Mouse (Mus musculus) liver, embryonic 12.5 days (tissue): ENCODE results near the gene Urah. TPM values are rescaled to one million over a fixed set of nuclear protein-coding genes. Genes with fewer than 3 reads are reported as not detected.

ENCODE experiments used
- ATAC-seq: fragments of 200-750 bp; cut with Nextera tagmentation; 2 replicates; pipeline ENCODE4 v1.8.0; 2017; ENCODE audit warnings: moderate number of reproducible peaks, mild to moderate bottlenecking, moderate library complexity
- H3K27ac ChIP-seq: fragments of 300-500 bp; sonication (generic); 2 replicates; pipeline ENCODE4 v1.5.1; 2016; ENCODE audit warnings: mild to moderate bottlenecking
- H3K27me3 ChIP-seq: fragments of 300-500 bp; sonication (generic); replicated peaks from 2 replicates; pipeline ENCODE4 v1.6.1; 2016; ENCODE audit warnings: mild to moderate bottlenecking, moderate library complexity
- H3K36me3 ChIP-seq: fragments of 300-500 bp; sonication (generic); 2 replicates; pipeline ENCODE4 v1.6.1; 2016; ENCODE audit warnings: mild to moderate bottlenecking, moderate library complexity
- H3K4me1 ChIP-seq: fragments of 300-500 bp; sonication (generic); 2 replicates; pipeline ENCODE4 v1.6.1; 2016
- H3K4me2 ChIP-seq: fragments of 300-500 bp; sonication (generic); 2 replicates; pipeline ENCODE4 v1.6.1; 2016; ENCODE audit warnings: mild to moderate bottlenecking, moderate library complexity
- H3K4me3 ChIP-seq: fragments of 300-500 bp; sonication (generic); 2 replicates; pipeline ENCODE4 v1.5.1; 2016; ENCODE audit warnings: mild to moderate bottlenecking, moderate library complexity
- H3K9ac ChIP-seq: fragments of 300-500 bp; sonication (generic); 2 replicates; pipeline ENCODE4 v1.6.1; 2016; ENCODE audit warnings: mild to moderate bottlenecking, moderate library complexity
- H3K9me3 ChIP-seq: fragments of 300-500 bp; sonication (generic); replicated peaks from 2 replicates; pipeline ENCODE4 v1.6.1; 2016; ENCODE audit warnings: mild to moderate bottlenecking, moderate library complexity
- WGBS: fragments of 180-500 bp; shearing (Covaris S2); methylation state at CpG from one replicate; pipeline ENCODE4 v1.1.7; 2016; ENCODE audit not compliant: insufficient replicate concordance; 5-methylcytosine and 5-hydroxymethylcytosine counted together
- polyA plus RNA-seq: library from polyadenylated mRNA; unstranded; fragments of >200 nt; fragmentation: Nextera tagmentation; extraction: Ambion mirVana; gene quantifications from 2 replicates; pipeline ENCODE4 v1.2.1, GENCODE M21; 2016

Gene Urah
- polyA plus RNA-seq, 1 experiment from 2014 or later, result 4.5 TPM

GRCm38 (mm10) chr7:140881696-140882468 lies 47.1 kb downstream of the Urah start, which contains the start of the genes Psmd13 and Sirt3:
TSS of gene Psmd13 (plus strand) at chr7:140881968.
TSS of gene Sirt3 (minus strand) at chr7:140882309.
- H3K36me3 ChIP-seq, result peaks cover 49% of the 10 kb centered on the region
- H3K9ac ChIP-seq, result peak within 1 kb of the TSS; percentile 88
- ATAC-seq, result peak; percentile 92
- H3K9me3 ChIP-seq, result no peaks in the 10 kb centered on the region
- H3K4me3 ChIP-seq, result peak within 1 kb of the TSS; percentile 99
- no peaks in the 10 kb centered on the region for H3K27me3 ChIP-seq
- H3K4me1 ChIP-seq, result peaks cover 43% of the 10 kb centered on the region
- H3K4me2 ChIP-seq, result peak within 1 kb of the TSS; percentile 91
- under 1% methylated on average over 59 of the region's 59 CpGs for WGBS
- H3K27ac ChIP-seq, result peak within 1 kb of the TSS; percentile 90

DNA sequence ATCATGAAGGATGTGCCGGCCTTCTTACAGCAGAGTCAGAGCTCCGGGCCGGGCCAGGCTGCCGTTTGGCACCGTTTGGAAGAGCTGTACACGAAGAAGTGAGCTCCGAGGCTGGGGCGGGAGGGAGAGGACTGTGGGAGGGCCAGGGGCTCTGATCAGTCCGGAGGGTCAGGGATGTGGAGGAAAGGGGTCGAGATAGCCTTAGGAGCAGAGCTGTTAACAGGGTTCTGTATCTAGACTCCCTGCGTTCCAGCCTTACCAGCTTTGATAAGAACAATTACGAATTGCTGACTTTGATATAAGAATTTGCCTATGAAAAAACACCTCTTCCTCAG lies 47.6 kb downstream of the Urah start:
- H3K27me3 ChIP-seq, result no peaks in the 10 kb centered on the region
- 1% methylated on average over 12 of the region's 12 CpGs for WGBS
- ATAC-seq, result peak; percentile 44

More for the DNA sequence above, 47.6 kb downstream of the Urah start:
- H3K4me3 ChIP-seq, result peak overlapping the region; percentile 99
- H3K4me2 ChIP-seq, result peak overlapping the region; percentile 91
- H3K27ac ChIP-seq, result peak overlapping the region; percentile 90
- H3K4me1 ChIP-seq, result peaks cover 43% of the 10 kb centered on the region
- H3K9ac ChIP-seq, result peak overlapping the region; percentile 88
- peaks cover 49% of the 10 kb centered on the region for H3K36me3 ChIP-seq
- H3K9me3 ChIP-seq, result no peaks in the 10 kb centered on the region

Other genes with a start within 250 kb of the Urah start
- not detected in 2 replicates for gene Olfr46, start 233.7 kb upstream of the Urah start, polyA plus RNA-seq
- gene Olfr61, start 206.0 kb upstream of the Urah start, polyA plus RNA-seq, result not detected in 2 replicates
- not detected in 2 replicates for gene Olfr53, start 188.6 kb upstream of the Urah start, polyA plus RNA-seq
- gene Olfr539, start 175.1 kb upstream of the Urah start, polyA plus RNA-seq, result not detected in 2 replicates
- gene Olfr45, start 153.1 kb upstream of the Urah start, polyA plus RNA-seq, result not detected in 2 replicates
- not detected in 2 replicates for gene Olfr541, start 137.8 kb upstream of the Urah start, polyA plus RNA-seq
- gene Cyp2e1, start 71.3 kb upstream of the Urah start, polyA plus RNA-seq, result not detected in 2 replicates
- 0.15 TPM in 1 of 2 replicates, not detected in the other for gene Syce1, start 47.2 kb upstream of the Urah start, polyA plus RNA-seq
- gene Zfp941, start 12.8 kb upstream of the Urah start, polyA plus RNA-seq, result 0.43 and 0.51 TPM in 2 replicates
- not detected in 2 replicates for gene Scgb1c1, start 10.5 kb downstream of the Urah start, polyA plus RNA-seq
- 0.07 TPM in 1 of 2 replicates, not detected in the other for gene Odf3, start 12.8 kb downstream of the Urah start, polyA plus RNA-seq
- not detected in 2 replicates for gene Gm45785, start 21.3 kb downstream of the Urah start, polyA plus RNA-seq
- gene Ric8a, start 21.9 kb downstream of the Urah start, polyA plus RNA-seq, result 30.7 and 33.8 TPM in 2 replicates
- gene Bet1l, start 22.6 kb downstream of the Urah start, polyA plus RNA-seq, result 17.4 and 18.0 TPM in 2 replicates
- 204 and 213 TPM in 2 replicates for gene Psmd13, start 47.0 kb downstream of the Urah start, polyA plus RNA-seq
- gene Sirt3, start 47.3 kb downstream of the Urah start, polyA plus RNA-seq, result 16.0 and 18.1 TPM in 2 replicates
- gene Cox8b, start 65.4 kb downstream of the Urah start, polyA plus RNA-seq, result not detected in 2 replicates
- gene Nlrp6, start 85.9 kb downstream of the Urah start, polyA plus RNA-seq, result 1.1 and 1.4 TPM in 2 replicates
- 7.8 and 7.9 TPM in 2 replicates for gene Pgghg, start 106.4 kb downstream of the Urah start, polyA plus RNA-seq
- 0.94 and 0.99 TPM in 2 replicates for gene Ifitm5, start 115.3 kb downstream of the Urah start, polyA plus RNA-seq
- gene Gm45717, start 120.9 kb downstream of the Urah start, polyA plus RNA-seq, result not detected in 2 replicates
- 355 TPM in 2 replicates for gene Ifitm2, start 121.0 kb downstream of the Urah start, polyA plus RNA-seq
- 19.5 and 23.4 TPM in 2 replicates for gene Ifitm1, start 132.2 kb downstream of the Urah start, polyA plus RNA-seq
- 35.7 TPM in 2 replicates for gene Ifitm3, start 175.8 kb downstream of the Urah start, polyA plus RNA-seq
- 1.4 and 2.7 TPM in 2 replicates for gene Ifitm6, start 182.9 kb downstream of the Urah start, polyA plus RNA-seq
- not detected in 2 replicates for gene Gm17387, start 194.1 kb downstream of the Urah start, polyA plus RNA-seq
- gene B4galnt4, start 226.1 kb downstream of the Urah start, polyA plus RNA-seq, result 1.9 and 2.3 TPM in 2 replicates
- 0.71 and 1.1 TPM in 2 replicates for gene Pkp3, start 243.2 kb downstream of the Urah start, polyA plus RNA-seq